Mouse (Mus musculus): Measurements from ENCODE around the gene BC051019. TPM values are rescaled to one million over a fixed set of nuclear protein-coding genes. Genes with fewer than 3 reads are reported as not detected.

Gene BC051019
- total RNA-seq, 1 experiment: 1.3 TPM

DNA sequence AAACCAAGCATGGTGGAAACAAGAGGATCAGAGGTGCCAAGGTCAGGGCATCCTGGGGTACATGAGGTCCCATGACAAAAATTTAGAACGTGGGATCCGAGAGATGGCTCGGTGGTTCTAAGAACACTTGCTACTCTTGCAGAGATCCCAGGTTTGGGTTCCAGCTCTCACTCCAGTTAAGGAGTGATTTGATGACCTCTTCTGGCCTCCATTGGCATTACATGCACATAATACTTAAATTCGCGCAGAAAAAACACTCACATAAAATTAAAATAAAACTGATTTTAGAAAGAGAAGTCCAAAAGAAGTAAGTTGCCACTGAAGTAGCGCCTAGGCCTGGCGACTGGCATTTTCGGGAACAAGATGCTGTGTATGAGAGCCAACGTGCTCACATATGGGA lies 4.4 kb downstream of the BC051019 start:
- no peak overlapping the region for H3K9ac ChIP-seq (ENCODE audit: insufficient read depth, low read depth, low read length, poor library complexity, severe bottlenecking)
- H3K36me3 ChIP-seq (ENCODE audit: control insufficient read depth, insufficient read depth, low read length, poor library complexity, severe bottlenecking): no peaks in the 10 kb centered on the region
- no peak overlapping the region for H3K27ac ChIP-seq (ENCODE audit: insufficient read depth, low read depth, low read length, poor library complexity, severe bottlenecking)
- TF ChIP-seq CHD2 (IDR thresholded peaks at IDR 0.05; ENCODE audit: low read depth, low read length) (no peak), ZC3H11A (IDR thresholded peaks at IDR 0.05; ENCODE audit: borderline replicate concordance, low read depth, low read length) (no peak), HCFC1 (IDR thresholded peaks at IDR 0.05; ENCODE audit: borderline replicate concordance, insufficient read depth, low read length) (no peak), ZNF384 (IDR thresholded peaks at IDR 0.05; ENCODE audit: low read depth, low read length) (no peak), MAFK (IDR thresholded peaks at IDR 0.05; ENCODE audit: insufficient read depth, low read depth, low read length) (no peak)
- no peak overlapping the region for H3K4me3 ChIP-seq (ENCODE audit: insufficient read depth in 1 of 2, low read depth in 1 of 2, low read length in 2 of 2, poor library complexity in 1 of 2, severe bottlenecking in 1 of 2)
- no peaks in the 10 kb centered on the region for H3K9me3 ChIP-seq (ENCODE audit: control insufficient read depth, insufficient read depth, low read depth, low read length)
- peaks cover 0 to 3% of the 10 kb centered on the region in 2 experiments; a peak in 2 of 4 replicates for H3K4me1 ChIP-seq (ENCODE audit: control insufficient read depth in 2 of 2, insufficient read depth in 2 of 2, low read length in 2 of 2, poor library complexity in 1 of 2)
- in situ Hi-C loops (cut with MboI; ENCODE audit: low sequenced_read_pairs in 2 of 2, unreplicated experiment in 2 of 2): no loop called here
- DNase-seq (ENCODE audit: low read depth, low spot score): no peak

DNA sequence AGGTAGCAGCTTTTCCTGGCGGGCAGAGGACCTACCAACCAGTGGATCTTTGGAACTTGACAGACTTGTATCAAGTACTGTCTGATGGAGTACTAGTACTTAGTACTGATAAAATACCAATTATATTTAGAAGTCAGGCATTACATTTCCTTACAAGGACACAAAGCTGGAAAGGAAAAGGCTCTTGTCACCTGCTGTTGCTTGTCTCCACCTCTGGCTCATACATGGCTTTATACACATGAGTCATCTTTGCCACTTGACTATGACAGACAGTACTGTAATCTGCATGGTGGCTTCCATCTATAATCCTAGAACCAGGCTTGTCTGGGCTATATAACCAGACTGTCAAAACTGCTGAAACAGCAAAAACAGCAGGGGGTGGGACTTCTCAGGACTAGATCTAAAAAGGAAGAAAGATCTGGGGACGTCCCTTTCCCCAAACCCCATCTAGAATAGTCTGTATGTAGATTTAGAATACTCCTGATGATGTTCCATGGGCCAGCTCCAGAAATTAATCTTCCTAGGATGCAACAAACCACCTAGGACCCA lies 10.1 kb downstream of the BC051019 start:
- H3K36me3 ChIP-seq (ENCODE audit: control insufficient read depth, insufficient read depth, low read length, poor library complexity, severe bottlenecking): peaks cover 16% of the 10 kb centered on the region
- no peak overlapping the region for H3K4me3 ChIP-seq (ENCODE audit: insufficient read depth in 1 of 2, low read depth in 1 of 2, low read length in 2 of 2, poor library complexity in 1 of 2, severe bottlenecking in 1 of 2)
- DNase-seq (ENCODE audit: low read depth, low spot score): no peak
- no peak overlapping the region for H3K27ac ChIP-seq (ENCODE audit: insufficient read depth, low read depth, low read length, poor library complexity, severe bottlenecking)
- no peak overlapping the region for H3K9ac ChIP-seq (ENCODE audit: insufficient read depth, low read depth, low read length, poor library complexity, severe bottlenecking)
- H3K4me1 ChIP-seq (ENCODE audit: control insufficient read depth in 2 of 2, insufficient read depth in 2 of 2, low read length in 2 of 2, poor library complexity in 1 of 2): no peaks in the 10 kb centered on the region; a peak in 1 of 4 replicates
- in situ Hi-C loops (cut with MboI; ENCODE audit: low sequenced_read_pairs in 2 of 2, unreplicated experiment in 2 of 2): no loop called here
- TF ChIP-seq HCFC1 (IDR thresholded peaks at IDR 0.05; ENCODE audit: borderline replicate concordance, insufficient read depth, low read length) (no peak), ZNF384 (IDR thresholded peaks at IDR 0.05; ENCODE audit: low read depth, low read length) (no peak), MAFK (IDR thresholded peaks at IDR 0.05; ENCODE audit: insufficient read depth, low read depth, low read length) (peak; percentile 90), CHD2 (IDR thresholded peaks at IDR 0.05; ENCODE audit: low read depth, low read length) (no peak)
- H3K9me3 ChIP-seq (ENCODE audit: control insufficient read depth, insufficient read depth, low read depth, low read length): no peaks in the 10 kb centered on the region

DNA sequence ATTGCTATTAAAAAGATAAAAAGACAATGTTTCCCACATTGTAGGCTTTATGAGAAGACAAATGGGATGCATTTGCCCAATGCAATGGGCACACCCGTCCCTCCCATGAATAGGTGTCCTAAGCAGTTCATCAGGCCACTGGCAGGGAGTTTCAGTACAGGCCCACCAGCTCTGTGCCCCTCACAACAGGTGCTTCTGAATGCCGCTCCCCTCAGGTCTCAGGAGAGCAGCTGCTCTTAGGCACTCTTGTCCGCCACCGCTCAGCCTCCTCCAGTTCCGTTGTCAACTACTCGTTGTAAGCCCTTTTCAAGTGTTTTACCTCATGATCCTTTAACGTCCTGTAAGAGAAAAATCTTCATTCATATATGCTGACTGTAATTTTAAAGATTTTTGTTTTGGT lies 11.5 kb downstream of the BC051019 start:
- Histone ChIP-seq H3K9me3 (ENCODE audit: control insufficient read depth, insufficient read depth, low read depth, low read length) (no peaks in the 10 kb centered on the region), H3K4me3 (ENCODE audit: insufficient read depth in 1 of 2, low read depth in 1 of 2, low read length in 2 of 2, poor library complexity in 1 of 2, severe bottlenecking in 1 of 2) (no peak overlapping the region), H3K27ac (ENCODE audit: insufficient read depth, low read depth, low read length, poor library complexity, severe bottlenecking) (no peak overlapping the region), H3K4me1 (ENCODE audit: control insufficient read depth in 2 of 2, insufficient read depth in 2 of 2, low read length in 2 of 2, poor library complexity in 1 of 2) (no peaks in the 10 kb centered on the region; a peak in 1 of 4 replicates), H3K9ac (ENCODE audit: insufficient read depth, low read depth, low read length, poor library complexity, severe bottlenecking) (no peak overlapping the region), H3K36me3 (ENCODE audit: control insufficient read depth, insufficient read depth, low read length, poor library complexity, severe bottlenecking) (peaks cover 18% of the 10 kb centered on the region)
- TF ChIP-seq ZNF384 (IDR thresholded peaks at IDR 0.05; ENCODE audit: low read depth, low read length): no peak
- no peak for TF ChIP-seq CHD2 (IDR thresholded peaks at IDR 0.05; ENCODE audit: low read depth, low read length)
- TF ChIP-seq MAFK (IDR thresholded peaks at IDR 0.05; ENCODE audit: insufficient read depth, low read depth, low read length): no peak
- TF ChIP-seq HCFC1 (IDR thresholded peaks at IDR 0.05; ENCODE audit: borderline replicate concordance, insufficient read depth, low read length): no peak
- no peak for TF ChIP-seq ZC3H11A (IDR thresholded peaks at IDR 0.05; ENCODE audit: borderline replicate concordance, low read depth, low read length)
- in situ Hi-C loops (cut with MboI; ENCODE audit: low sequenced_read_pairs in 2 of 2, unreplicated experiment in 2 of 2): no loop called here
- DNase-seq (ENCODE audit: low read depth, low spot score): no peak

DNA sequence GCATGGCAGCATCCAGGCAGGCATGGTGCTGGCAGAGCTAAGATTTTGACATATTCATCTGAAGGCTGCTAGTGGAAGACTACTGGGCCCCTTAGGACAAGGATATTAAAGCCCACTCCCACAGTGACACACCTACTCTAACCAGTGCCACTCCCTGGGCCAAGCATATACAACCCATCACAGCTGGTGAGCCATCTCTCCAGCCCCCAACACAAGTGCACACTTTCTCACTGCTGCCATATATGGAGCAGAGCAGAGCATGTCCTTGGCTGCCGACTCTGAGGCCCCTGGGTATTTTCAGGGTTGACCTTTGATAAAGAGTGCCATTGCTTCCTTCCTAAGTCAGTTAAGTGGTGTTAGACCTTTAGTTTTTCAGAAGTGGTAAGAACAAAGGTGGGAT lies 13.6 kb downstream of the BC051019 start:
- in situ Hi-C loops (cut with MboI; ENCODE audit: low sequenced_read_pairs in 2 of 2, unreplicated experiment in 2 of 2): no loop called here
- no peak overlapping the region for H3K4me3 ChIP-seq (ENCODE audit: insufficient read depth in 1 of 2, low read depth in 1 of 2, low read length in 2 of 2, poor library complexity in 1 of 2, severe bottlenecking in 1 of 2)
- H3K4me1 ChIP-seq (ENCODE audit: control insufficient read depth in 2 of 2, insufficient read depth in 2 of 2, low read length in 2 of 2, poor library complexity in 1 of 2): no peaks in the 10 kb centered on the region
- H3K36me3 ChIP-seq (ENCODE audit: control insufficient read depth, insufficient read depth, low read length, poor library complexity, severe bottlenecking): peaks cover 18% of the 10 kb centered on the region
- TF ChIP-seq ZNF384 (IDR thresholded peaks at IDR 0.05; ENCODE audit: low read depth, low read length): no peak
- no peak for TF ChIP-seq MAFK (IDR thresholded peaks at IDR 0.05; ENCODE audit: insufficient read depth, low read depth, low read length)
- no peak for TF ChIP-seq CHD2 (IDR thresholded peaks at IDR 0.05; ENCODE audit: low read depth, low read length)
- TF ChIP-seq ZC3H11A (IDR thresholded peaks at IDR 0.05; ENCODE audit: borderline replicate concordance, low read depth, low read length): no peak
- TF ChIP-seq HCFC1 (IDR thresholded peaks at IDR 0.05; ENCODE audit: borderline replicate concordance, insufficient read depth, low read length): no peak
- H3K9me3 ChIP-seq (ENCODE audit: control insufficient read depth, insufficient read depth, low read depth, low read length): no peaks in the 10 kb centered on the region
- no peak for DNase-seq (ENCODE audit: low read depth, low spot score)
- no peak overlapping the region for H3K9ac ChIP-seq (ENCODE audit: insufficient read depth, low read depth, low read length, poor library complexity, severe bottlenecking)
- no peak overlapping the region for H3K27ac ChIP-seq (ENCODE audit: insufficient read depth, low read depth, low read length, poor library complexity, severe bottlenecking)

DNA sequence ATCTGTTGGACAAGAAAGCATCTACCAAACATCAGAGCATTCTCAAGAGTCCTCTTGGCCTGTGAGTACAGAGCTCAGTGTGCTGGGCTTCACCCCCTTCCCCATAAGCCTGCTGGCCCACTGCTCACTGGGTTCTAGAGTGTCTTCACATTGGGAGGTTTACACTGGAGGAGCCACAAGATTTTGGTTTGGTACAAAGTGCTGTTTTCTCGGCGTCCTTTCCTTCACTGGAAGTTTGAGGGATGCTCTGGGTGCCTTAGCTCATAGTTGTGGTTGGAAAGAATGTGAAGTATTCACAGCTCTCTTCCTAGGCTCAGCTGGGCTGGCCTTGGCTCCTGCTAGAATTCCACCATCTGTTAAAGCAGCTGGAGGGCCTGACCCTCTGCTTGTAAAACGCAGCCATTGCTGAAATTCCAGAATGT lies 14.7 kb downstream of the BC051019 start:
- Histone ChIP-seq H3K9me3 (ENCODE audit: control insufficient read depth, insufficient read depth, low read depth, low read length) (no peaks in the 10 kb centered on the region), H3K27ac (ENCODE audit: insufficient read depth, low read depth, low read length, poor library complexity, severe bottlenecking) (no peak overlapping the region), H3K36me3 (ENCODE audit: control insufficient read depth, insufficient read depth, low read length, poor library complexity, severe bottlenecking) (peaks cover 18% of the 10 kb centered on the region), H3K4me3 (ENCODE audit: insufficient read depth in 1 of 2, low read depth in 1 of 2, low read length in 2 of 2, poor library complexity in 1 of 2, severe bottlenecking in 1 of 2) (no peak overlapping the region), H3K9ac (ENCODE audit: insufficient read depth, low read depth, low read length, poor library complexity, severe bottlenecking) (no peak overlapping the region), H3K4me1 (ENCODE audit: control insufficient read depth in 2 of 2, insufficient read depth in 2 of 2, low read length in 2 of 2, poor library complexity in 1 of 2) (no peaks in the 10 kb centered on the region)
- in situ Hi-C loops (cut with MboI; ENCODE audit: low sequenced_read_pairs in 2 of 2, unreplicated experiment in 2 of 2): no loop called here
- no peak for DNase-seq (ENCODE audit: low read depth, low spot score)
- TF ChIP-seq HCFC1 (IDR thresholded peaks at IDR 0.05; ENCODE audit: borderline replicate concordance, insufficient read depth, low read length) (no peak), ZC3H11A (IDR thresholded peaks at IDR 0.05; ENCODE audit: borderline replicate concordance, low read depth, low read length) (no peak), ZNF384 (IDR thresholded peaks at IDR 0.05; ENCODE audit: low read depth, low read length) (no peak), MAFK (IDR thresholded peaks at IDR 0.05; ENCODE audit: insufficient read depth, low read depth, low read length) (no peak), CHD2 (IDR thresholded peaks at IDR 0.05; ENCODE audit: low read depth, low read length) (no peak)

Measured in ES-E14 (cell line).